Mouse (Mus musculus) myocyte (in vitro differentiated cells): ENCODE results near the gene Igsf23.

Experiments
- E2F4 ChIP-seq: IDR thresholded peaks from one replicate; pipeline ENCODE4 v1.6.1; 2011; ENCODE audit warnings: mild to moderate bottlenecking, control low read depth, moderate library complexity; ENCODE audit not compliant: insufficient read depth
- POLR2A ChIP-seq: IDR thresholded peaks from one replicate; pipeline ENCODE4 v1.6.1; 2011; ENCODE audit warnings: low read depth, mild to moderate bottlenecking, control low read depth, moderate library complexity; ENCODE audit not compliant: insufficient read length

DNA sequence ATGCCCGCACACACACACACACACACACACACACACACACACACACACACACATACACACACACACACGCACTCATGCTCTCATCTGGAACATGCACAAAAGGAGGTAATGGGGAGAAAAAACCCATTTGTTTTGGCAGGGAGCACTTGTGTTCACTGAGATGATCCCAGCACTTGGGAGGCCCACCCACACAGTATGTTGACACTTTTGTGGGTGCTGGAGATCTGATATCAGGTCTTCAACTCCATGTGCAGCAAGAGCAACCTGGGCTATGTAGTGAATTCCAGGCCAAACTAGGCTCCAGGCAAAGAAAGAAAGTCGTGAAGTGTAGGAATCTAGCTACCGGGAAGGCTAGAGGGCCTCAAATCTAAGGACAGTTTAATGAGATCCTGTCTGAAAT lies 5.3 kb upstream of the Igsf23 start:
- TF ChIP-seq E2F4 (no peak), POLR2A (no peak)
